Mouse (Mus musculus): ENCODE measurements around the gene Ttc27. TPM values are rescaled to one million over a fixed set of nuclear protein-coding genes. Genes with fewer than 3 reads are reported as not detected.

Ttc27 gene
- polyA plus RNA-seq, 1 experiment, result 16.0 TPM

DNA sequence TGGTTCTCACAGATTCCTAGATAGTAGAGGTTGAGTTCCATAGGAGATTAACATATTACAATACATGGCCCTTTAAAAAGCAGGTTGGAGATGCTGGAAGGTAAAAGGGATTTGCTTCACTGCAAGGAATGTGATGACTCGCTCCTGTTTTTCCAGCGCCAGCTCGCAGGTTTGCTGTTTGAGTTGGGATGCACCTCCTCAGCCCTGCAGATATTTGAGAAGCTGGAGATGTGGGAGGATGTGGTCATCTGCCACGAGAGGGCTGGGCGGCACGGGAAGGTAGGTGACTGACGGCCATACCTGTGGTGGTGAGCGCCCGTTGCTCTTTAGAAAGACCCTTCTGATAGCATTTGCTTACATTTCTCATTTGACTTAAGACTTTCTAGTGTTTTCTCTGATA, 63.1 kb downstream of the Ttc27 start:
- TF ChIP-seq POLR2A (IDR thresholded peaks at IDR 0.05; ENCODE audit: extremely low read depth, insufficient read depth, low read length), result no peak
- no peak for TF ChIP-seq CTCF (IDR thresholded peaks at IDR 0.05; ENCODE audit: extremely low read depth, insufficient read depth, low read length)
- H3K4me3 ChIP-seq (ENCODE audit: insufficient read depth, low read length), result no peak overlapping the region
- H3K27ac ChIP-seq (ENCODE audit: insufficient read depth, low read length), result no peak overlapping the region
- no peaks in the 10 kb centered on the region for H3K4me1 ChIP-seq (ENCODE audit: control insufficient read depth, insufficient read depth, low read length)

DNA sequence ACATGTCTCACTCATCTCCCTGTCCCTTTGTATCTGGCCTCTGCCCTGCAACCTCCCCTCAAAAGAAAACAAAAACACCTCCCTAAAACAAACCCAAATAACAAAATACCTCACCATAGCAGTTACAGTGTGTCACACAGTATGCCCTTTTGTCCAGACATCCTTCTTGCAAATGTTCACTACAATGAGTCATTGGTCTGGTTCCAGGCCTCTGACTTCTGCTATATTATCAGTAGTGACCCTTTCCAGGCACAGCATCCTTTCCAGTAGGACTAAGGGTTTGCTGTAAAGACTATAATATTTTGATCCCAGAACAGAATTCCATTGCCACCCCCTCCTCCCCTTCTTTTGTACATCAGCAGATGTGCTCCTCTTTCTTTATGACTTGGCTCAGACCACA, 64.4 kb downstream of the Ttc27 start:
- Histone ChIP-seq H3K4me1 (ENCODE audit: control insufficient read depth, insufficient read depth, low read length) (no peaks in the 10 kb centered on the region), H3K4me3 (ENCODE audit: insufficient read depth, low read length) (no peak overlapping the region), H3K27ac (ENCODE audit: insufficient read depth, low read length) (no peak overlapping the region)
- TF ChIP-seq CTCF (IDR thresholded peaks at IDR 0.05; ENCODE audit: extremely low read depth, insufficient read depth, low read length) (no peak), POLR2A (IDR thresholded peaks at IDR 0.05; ENCODE audit: extremely low read depth, insufficient read depth, low read length) (no peak)

DNA sequence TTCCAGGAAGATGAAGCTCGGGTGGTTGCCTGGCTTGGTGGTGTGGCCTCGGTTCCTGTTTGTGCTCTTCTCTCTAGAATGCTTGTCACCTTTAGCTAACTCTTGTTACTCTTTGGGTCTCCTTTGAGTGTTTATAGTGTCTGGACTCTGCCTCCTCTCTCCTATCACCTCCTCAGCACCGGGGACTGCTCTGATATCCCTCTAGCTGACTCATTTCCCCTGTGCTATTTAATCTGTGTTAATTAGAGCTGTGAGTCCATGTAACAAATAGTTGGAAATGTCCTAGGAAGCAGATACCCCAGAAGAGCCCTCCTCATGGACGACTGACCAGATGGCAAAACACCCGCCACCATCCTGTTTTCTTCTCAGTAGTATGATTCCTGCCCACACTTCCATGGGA, 68.1 kb downstream of the Ttc27 start:
- Histone ChIP-seq H3K27ac (ENCODE audit: insufficient read depth, low read length) (no peak overlapping the region), H3K4me3 (ENCODE audit: insufficient read depth, low read length) (no peak overlapping the region), H3K4me1 (ENCODE audit: control insufficient read depth, insufficient read depth, low read length) (no peaks in the 10 kb centered on the region)
- TF ChIP-seq POLR2A (IDR thresholded peaks at IDR 0.05; ENCODE audit: extremely low read depth, insufficient read depth, low read length) (no peak), CTCF (IDR thresholded peaks at IDR 0.05; ENCODE audit: extremely low read depth, insufficient read depth, low read length) (no peak)

DNA sequence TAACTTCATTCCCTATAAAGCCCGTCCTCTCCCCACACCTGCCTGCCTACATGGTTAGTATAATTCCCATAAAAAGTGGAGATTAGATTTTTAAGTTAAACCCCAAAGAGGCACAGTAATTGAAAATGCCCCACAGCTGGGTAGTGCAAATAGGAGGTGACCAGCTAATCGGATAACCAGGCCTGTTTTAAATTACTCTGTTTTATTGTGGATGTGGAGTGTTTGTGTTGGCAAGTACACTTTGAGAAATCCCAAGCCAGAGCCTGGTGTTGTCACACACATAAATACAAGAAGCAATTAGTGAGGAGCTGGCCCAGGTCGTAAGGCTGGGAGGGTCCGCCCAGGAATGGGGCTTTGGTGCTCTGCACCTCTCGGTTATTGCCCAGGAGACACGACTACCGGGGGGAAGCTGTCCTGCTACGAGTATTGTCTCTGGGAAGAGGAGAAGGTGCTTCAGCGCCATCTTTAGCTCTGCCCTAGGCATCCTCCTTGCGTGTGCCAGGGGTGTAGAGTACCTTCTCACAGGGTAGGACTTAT, 68.7 kb downstream of the Ttc27 start:
- TF ChIP-seq CTCF (IDR thresholded peaks at IDR 0.05; ENCODE audit: extremely low read depth, insufficient read depth, low read length) (no peak), POLR2A (IDR thresholded peaks at IDR 0.05; ENCODE audit: extremely low read depth, insufficient read depth, low read length) (no peak)
- no peak overlapping the region for H3K4me3 ChIP-seq (ENCODE audit: insufficient read depth, low read length)
- no peaks in the 10 kb centered on the region for H3K4me1 ChIP-seq (ENCODE audit: control insufficient read depth, insufficient read depth, low read length)
- no peak overlapping the region for H3K27ac ChIP-seq (ENCODE audit: insufficient read depth, low read length)

DNA sequence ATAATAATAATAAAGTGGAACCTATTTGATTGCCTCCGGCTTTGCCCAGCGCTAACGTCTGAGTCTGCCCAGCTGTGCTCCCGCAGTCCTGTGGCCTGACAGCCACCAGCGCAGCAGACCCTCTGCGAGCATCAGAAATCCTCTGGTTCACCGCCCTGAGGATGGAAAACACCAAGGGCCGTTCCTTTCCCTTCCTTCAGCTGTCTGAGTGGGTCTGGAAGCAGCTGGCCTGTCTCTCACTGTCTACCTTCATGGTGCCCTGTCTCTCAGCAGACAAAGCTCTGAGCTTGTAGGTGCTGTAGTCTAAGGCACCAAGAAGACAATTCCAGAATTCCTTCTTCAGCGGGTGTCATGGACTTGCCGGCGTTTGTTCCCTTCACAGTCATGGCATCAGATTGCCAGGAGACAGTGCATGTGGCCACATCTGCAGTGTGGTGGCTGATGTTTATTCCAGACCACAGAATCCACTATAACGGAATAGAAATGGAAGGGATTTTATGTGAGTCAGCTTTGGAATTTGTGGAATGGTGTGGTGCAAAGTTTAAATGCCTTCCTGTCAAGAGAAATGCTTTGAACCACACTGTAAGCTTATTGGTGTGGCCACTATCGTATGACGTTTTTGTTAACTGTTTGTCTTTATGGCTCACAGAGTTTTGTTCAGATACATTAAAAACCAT, 78.6 kb downstream of the Ttc27 start:
- Histone ChIP-seq H3K27ac (ENCODE audit: insufficient read depth, low read length) (no peak overlapping the region), H3K4me3 (ENCODE audit: insufficient read depth, low read length) (no peak overlapping the region), H3K4me1 (ENCODE audit: control insufficient read depth, insufficient read depth, low read length) (no peaks in the 10 kb centered on the region)
- no peak for TF ChIP-seq POLR2A (IDR thresholded peaks at IDR 0.05; ENCODE audit: extremely low read depth, insufficient read depth, low read length)
- no peak for TF ChIP-seq CTCF (IDR thresholded peaks at IDR 0.05; ENCODE audit: extremely low read depth, insufficient read depth, low read length)

DNA sequence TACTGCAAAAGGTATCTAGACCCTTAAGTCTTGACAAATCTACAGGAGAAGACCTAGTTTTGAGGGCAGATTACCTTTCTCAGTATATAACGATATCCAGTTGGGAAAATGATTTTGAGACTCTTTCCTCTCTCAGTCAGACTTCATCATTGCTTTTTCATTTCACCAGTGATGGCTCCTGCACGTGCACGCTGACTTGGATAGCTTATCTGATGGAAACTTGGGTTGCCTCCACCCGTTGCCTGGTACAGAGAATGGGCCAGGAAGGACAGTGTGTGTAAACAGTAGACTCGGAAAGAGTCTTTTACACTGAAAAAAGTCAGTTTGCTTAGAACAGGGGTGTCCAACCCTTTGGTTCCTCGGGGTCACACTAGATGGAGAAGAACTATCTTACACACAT, 82.3 kb downstream of the Ttc27 start:
- Histone ChIP-seq H3K4me1 (ENCODE audit: control insufficient read depth, insufficient read depth, low read length) (no peaks in the 10 kb centered on the region), H3K27ac (ENCODE audit: insufficient read depth, low read length) (no peak overlapping the region), H3K4me3 (ENCODE audit: insufficient read depth, low read length) (no peak overlapping the region)
- TF ChIP-seq POLR2A (IDR thresholded peaks at IDR 0.05; ENCODE audit: extremely low read depth, insufficient read depth, low read length), result no peak
- TF ChIP-seq CTCF (IDR thresholded peaks at IDR 0.05; ENCODE audit: extremely low read depth, insufficient read depth, low read length), result no peak

DNA sequence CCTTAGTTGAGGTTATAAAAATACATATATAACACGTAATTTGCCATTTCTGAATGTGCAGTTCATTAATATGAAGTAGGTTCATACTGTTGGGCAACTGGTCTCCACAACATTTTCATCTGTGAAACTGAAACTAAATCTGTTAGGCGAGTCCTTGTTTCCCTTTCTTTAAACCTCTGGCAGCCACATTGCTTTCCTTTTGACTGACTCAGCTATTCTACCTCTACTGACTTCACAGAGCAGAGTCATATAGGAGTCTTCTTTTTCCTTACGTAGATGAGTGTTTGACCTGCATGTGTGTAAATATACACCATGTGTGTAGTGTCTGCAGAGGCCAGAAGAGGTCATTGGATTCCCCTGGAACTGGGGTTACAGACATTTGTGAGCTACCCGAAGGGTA, 85.2 kb downstream of the Ttc27 start:
- no peak overlapping the region for H3K4me3 ChIP-seq (ENCODE audit: insufficient read depth, low read length)
- TF ChIP-seq CTCF (IDR thresholded peaks at IDR 0.05; ENCODE audit: extremely low read depth, insufficient read depth, low read length), result no peak
- H3K27ac ChIP-seq (ENCODE audit: insufficient read depth, low read length), result no peak overlapping the region
- no peaks in the 10 kb centered on the region for H3K4me1 ChIP-seq (ENCODE audit: control insufficient read depth, insufficient read depth, low read length)

DNA sequence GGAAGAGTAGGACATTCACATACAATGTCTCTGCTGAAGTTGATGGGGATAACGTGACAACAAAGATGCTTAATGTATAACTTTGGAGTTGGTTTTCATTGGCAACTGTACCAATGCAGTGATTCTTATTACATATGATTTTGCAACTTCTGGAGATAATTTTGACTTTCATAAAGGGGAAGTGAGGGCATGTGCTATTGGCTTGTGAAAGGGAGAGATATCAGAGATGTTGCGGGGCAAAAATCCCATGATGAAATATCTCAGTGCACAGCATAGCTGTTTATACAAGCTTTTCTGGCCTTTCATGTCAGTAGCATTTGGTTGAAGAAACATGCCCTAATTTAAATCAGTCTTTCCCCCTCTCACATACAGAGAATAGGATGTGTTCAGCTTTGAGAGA, 86.3 kb downstream of the Ttc27 start:
- TF ChIP-seq POLR2A (IDR thresholded peaks at IDR 0.05; ENCODE audit: extremely low read depth, insufficient read depth, low read length), result no peak
- TF ChIP-seq CTCF (IDR thresholded peaks at IDR 0.05; ENCODE audit: extremely low read depth, insufficient read depth, low read length), result no peak
- H3K4me3 ChIP-seq (ENCODE audit: insufficient read depth, low read length), result no peak overlapping the region
- H3K4me1 ChIP-seq (ENCODE audit: control insufficient read depth, insufficient read depth, low read length), result no peaks in the 10 kb centered on the region
- H3K27ac ChIP-seq (ENCODE audit: insufficient read depth, low read length), result no peak overlapping the region

DNA sequence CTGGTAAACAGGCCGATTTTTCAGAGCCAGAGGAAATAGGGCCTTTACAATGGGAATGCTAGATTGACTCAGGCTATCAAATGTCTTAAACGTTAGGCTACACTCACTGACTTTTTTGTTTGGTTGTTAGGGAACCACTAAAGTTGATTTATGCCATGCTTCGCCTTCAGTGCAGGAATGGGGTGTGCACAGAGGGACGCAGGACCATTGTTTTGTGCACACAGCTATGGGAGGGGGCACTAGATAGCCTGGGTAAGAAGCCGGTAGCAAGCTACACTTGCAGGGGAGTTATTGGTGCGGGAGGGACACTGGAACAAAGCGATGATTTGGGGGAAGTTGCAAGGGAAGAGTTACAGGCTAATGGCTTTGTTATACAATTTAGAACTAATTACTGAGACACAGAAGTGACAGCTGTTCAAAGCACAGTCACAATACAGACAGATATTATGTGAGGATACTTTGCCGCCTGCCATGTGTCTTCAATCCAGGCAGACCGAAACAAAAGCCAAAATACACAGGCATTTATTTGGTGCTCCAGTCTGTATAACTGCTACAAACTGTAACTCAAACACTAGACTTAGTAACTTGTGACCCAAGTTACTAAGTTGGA, 86.9 kb downstream of the Ttc27 start:
- TF ChIP-seq CTCF (IDR thresholded peaks at IDR 0.05; ENCODE audit: extremely low read depth, insufficient read depth, low read length) (no peak), POLR2A (IDR thresholded peaks at IDR 0.05; ENCODE audit: extremely low read depth, insufficient read depth, low read length) (no peak)
- H3K4me1 ChIP-seq (ENCODE audit: control insufficient read depth, insufficient read depth, low read length), result no peaks in the 10 kb centered on the region
- no peak overlapping the region for H3K4me3 ChIP-seq (ENCODE audit: insufficient read depth, low read length)
- H3K27ac ChIP-seq (ENCODE audit: insufficient read depth, low read length), result no peak overlapping the region
